Mouse (Mus musculus) spleen, embryonic (tissue): Measurements from ENCODE around the gene Cpeb4.
"Not testable (repeated sequence)": the region's sequence is repeated elsewhere in the genome, so short reads cannot be mapped to it uniquely, and the experiment has no call there.

Experiments used
- CTCF ChIA-PET: fragments of 350-600 bp; sonication (Branson Sonifier 250); formaldehyde crosslinking; loops from one replicate; lab custom pipeline; 2022; lab: Charles Lee

Cpeb4 gene

GRCm38 (mm10) chr11:31871911-31872310, at the start of gene Cpeb4:
Gene Cpeb4 (plus strand): TSS chr11:31872211.
- CTCF ChIA-PET: interaction anchor here (0.6 kb wide), 1 partner anchor 711 kb away, joined by 11 read pairs; no protein-coding TSS in a partner anchor

GRCm38 (mm10) chr11:31822556-31822955, 49.5 kb upstream of the Cpeb4 start:
- CTCF ChIA-PET: no interaction called here

- CTCF ChIA-PET: no interaction called here
These were observed 48.5 kb upstream of the Cpeb4 start for GRCm38 (mm10) chr11:31823513-31823912.

GRCm38 (mm10) chr11:31824504-31825166, 47.4 kb upstream of the Cpeb4 start:
- CTCF ChIA-PET: no interaction called here

GRCm38 (mm10) chr11:31828011-31828770, 43.8 kb upstream of the Cpeb4 start:
- CTCF ChIA-PET: no interaction called here

GRCm38 (mm10) chr11:31828771-31829072, 43.3 kb upstream of the Cpeb4 start:
- CTCF ChIA-PET: no interaction called here

GRCm38 (mm10) chr11:31830213-31831151, 41.5 kb upstream of the Cpeb4 start:
- CTCF ChIA-PET: no interaction called here

GRCm38 (mm10) chr11:31831451-31831850, 40.6 kb upstream of the Cpeb4 start:
- CTCF ChIA-PET: no interaction called here

GRCm38 (mm10) chr11:31831983-31832382, 40.0 kb upstream of the Cpeb4 start:
- CTCF ChIA-PET: no interaction called here

GRCm38 (mm10) chr11:31832439-31832980, 39.5 kb upstream of the Cpeb4 start:
- CTCF ChIA-PET: no interaction called here

- CTCF ChIA-PET: no interaction called here
These were observed 38.5 kb upstream of the Cpeb4 start for GRCm38 (mm10) chr11:31833506-31833905.

- CTCF ChIA-PET: no interaction called here
These were observed 36.7 kb upstream of the Cpeb4 start for GRCm38 (mm10) chr11:31835352-31835751.

GRCm38 (mm10) chr11:31837243-31837642, 34.8 kb upstream of the Cpeb4 start:
- CTCF ChIA-PET: no interaction called here

GRCm38 (mm10) chr11:31837753-31838152, 34.3 kb upstream of the Cpeb4 start:
- CTCF ChIA-PET: no interaction called here

- CTCF ChIA-PET: no interaction called here
These were observed 33.4 kb upstream of the Cpeb4 start for GRCm38 (mm10) chr11:31838442-31839083.

- CTCF ChIA-PET: no interaction called here
These were observed 32.9 kb upstream of the Cpeb4 start for GRCm38 (mm10) chr11:31839084-31839460.

- CTCF ChIA-PET: no interaction called here
These were observed 29.6 kb upstream of the Cpeb4 start for GRCm38 (mm10) chr11:31842171-31842959.

GRCm38 (mm10) chr11:31843177-31843833, 28.7 kb upstream of the Cpeb4 start:
- CTCF ChIA-PET: no interaction called here

GRCm38 (mm10) chr11:31843834-31844188, 28.2 kb upstream of the Cpeb4 start:
- CTCF ChIA-PET: no interaction called here

- CTCF ChIA-PET: not testable (repeated sequence)
These were observed 26.9 kb upstream of the Cpeb4 start for GRCm38 (mm10) chr11:31845111-31845510.
